Mouse (Mus musculus) urinary bladder, adult 2 months (tissue): ENCODE results near the gene Olfr1100. TPM values are rescaled to one million over a fixed set of nuclear protein-coding genes. Genes with fewer than 3 reads are reported as not detected.

Experiments used
- DNase-seq: peaks from one replicate; pipeline ENCODE4 v3.0.0; 2022; ENCODE audit warnings: low spot score
- polyA plus RNA-seq: library from polyadenylated mRNA; depleted of rRNA; stranded (reverse); fragments of >200 nt; gene quantifications from 2 replicates; pipeline ENCODE4 v1.2.3, GENCODE M21; 2012; rRNA removed

Gene Olfr1100
- not detected in 2 replicates for polyA plus RNA-seq

DNA sequence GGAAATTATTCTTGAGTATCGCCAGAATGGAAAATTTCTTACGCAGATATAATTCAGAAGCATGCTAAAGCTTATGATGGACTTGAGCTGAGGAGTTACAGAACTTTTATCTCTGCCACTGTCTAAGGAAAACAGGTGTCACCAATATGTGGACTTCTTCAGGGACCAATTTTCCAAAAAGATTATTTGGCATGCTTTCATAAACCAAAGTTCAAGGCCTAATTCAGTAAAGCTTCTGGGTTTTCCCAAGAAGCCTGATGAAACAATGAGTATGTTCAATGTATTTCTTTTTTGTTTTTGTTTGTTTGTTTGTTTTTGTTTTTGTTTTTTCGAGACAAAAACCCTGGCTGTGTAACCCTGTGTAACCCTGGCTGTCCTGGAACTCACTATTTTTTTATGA is at the start of gene Olfr1100:
Olfr1100 (minus strand) TSS at position 101 of the 400 bp plus-strand sequence.
- no peak for DNase-seq

DNA sequence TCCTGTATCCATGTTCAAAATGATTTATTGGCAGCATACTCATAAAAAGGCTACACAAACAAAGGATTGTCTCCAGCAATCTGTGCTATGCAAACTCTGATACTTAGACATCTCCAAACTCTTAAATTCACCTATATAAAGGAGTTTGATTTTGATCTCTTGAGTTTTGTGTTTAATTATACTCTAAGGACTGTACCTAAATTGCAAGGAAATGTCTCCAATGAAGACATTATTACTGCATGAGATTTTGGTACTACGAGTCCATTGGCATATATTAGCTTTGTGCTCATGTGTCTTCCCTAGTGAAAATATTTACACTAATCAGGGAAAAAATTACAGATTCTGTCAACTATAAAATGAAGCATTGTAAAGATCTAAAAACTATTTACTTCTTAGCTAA is 47.2 kb upstream of the Olfr1100 start, which contains the start of gene Olfr1104:
Olfr1104 (minus strand) TSS at position 101 of the 400 bp plus-strand sequence.
- no peak for DNase-seq

DNA sequence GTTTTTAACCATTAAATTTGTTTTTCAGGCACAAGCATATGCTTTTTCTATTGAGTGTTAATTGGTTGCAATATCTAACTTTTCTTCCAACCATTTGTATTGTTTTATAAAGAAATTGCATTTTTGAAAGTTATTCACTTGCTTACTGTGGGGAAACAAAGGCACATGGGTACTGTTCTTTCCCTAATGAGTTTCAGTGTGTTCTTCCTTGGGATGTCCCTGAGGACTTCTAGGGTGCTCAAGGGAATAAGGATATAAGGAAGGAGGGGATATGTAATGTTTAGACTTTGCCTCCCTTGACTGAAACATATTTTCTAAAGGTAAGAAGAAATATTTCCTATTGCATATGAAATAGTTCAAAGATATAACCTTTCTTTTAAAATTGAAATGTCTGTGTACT is 18.3 kb upstream of the Olfr1100 start, which contains the start of gene Olfr1102:
Olfr1102 (plus strand) TSS at position 301 of the 400 bp plus-strand sequence.
- no peak for DNase-seq

DNA sequence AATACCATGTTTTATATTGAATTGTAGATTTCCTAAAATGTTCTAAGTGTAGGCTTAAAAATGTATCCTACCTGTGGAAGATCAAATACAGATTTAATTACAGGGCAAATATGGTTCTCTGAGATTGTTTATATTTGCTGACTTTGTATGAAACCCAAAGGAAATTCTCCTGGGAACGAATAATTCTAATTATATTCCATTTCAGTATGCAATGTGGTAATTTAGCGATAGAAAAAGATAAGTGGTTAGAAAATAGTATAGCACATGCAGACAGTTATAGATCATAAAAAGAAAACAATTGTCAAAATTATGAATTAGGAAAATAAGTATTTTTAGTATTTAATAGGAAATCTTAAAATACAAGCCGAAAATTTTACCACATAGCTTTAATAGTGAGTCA is 11.4 kb upstream of the Olfr1100 start, which contains the start of gene Olfr1101:
Olfr1101 (minus strand) TSS at position 101 of the 400 bp plus-strand sequence.
- no peak for DNase-seq

DNA sequence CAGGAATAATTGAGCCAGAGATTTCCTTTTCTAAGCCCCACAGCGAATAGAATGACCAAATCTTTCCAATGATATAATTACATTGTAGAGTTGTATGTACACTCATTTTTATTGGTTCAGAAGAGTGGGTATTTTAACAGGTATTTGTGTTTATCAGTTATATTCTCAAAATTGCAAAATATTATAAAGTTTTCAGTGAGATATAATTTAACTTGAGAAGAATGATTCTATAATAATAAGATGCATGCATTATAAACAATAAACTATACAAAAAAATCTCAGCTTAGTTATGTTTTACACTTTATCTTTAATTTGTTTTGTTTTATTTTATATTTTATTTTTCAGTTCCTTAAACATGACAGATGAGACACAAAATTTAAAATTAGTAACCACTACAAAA is 19.2 kb downstream of the Olfr1100 start, which contains the start of gene Olfr1099:
Olfr1099 (minus strand) TSS at position 101 of the 400 bp plus-strand sequence.
- DNase-seq, result no peak

- DNase-seq, result no peak
Observed at GRCm38 (mm10) chr2:86926557-86926956, 53.2 kb downstream of the Olfr1100 start.

Other genes starting within 250 kb of the Olfr1100 start
- not detected in 2 replicates for gene Olfr1089, start 246.3 kb downstream of the Olfr1100 start, polyA plus RNA-seq
- gene Olfr1090, start 221.0 kb downstream of the Olfr1100 start, polyA plus RNA-seq, result not detected in 2 replicates
- gene Olfr1093, start 197.5 kb downstream of the Olfr1100 start, polyA plus RNA-seq, result not detected in 2 replicates
- gene Olfr141, start 169.9 kb downstream of the Olfr1100 start, polyA plus RNA-seq, result not detected in 2 replicates
- not detected in 2 replicates for gene Olfr1094, start 155.3 kb downstream of the Olfr1100 start, polyA plus RNA-seq
- not detected in 2 replicates for gene Olfr1095, start 128.3 kb downstream of the Olfr1100 start, polyA plus RNA-seq
- gene Gm13723, start 105.2 kb downstream of the Olfr1100 start, polyA plus RNA-seq, result not detected in 2 replicates
- not detected in 2 replicates for gene Olfr1097, start 87.7 kb downstream of the Olfr1100 start, polyA plus RNA-seq
- gene Olfr1098, start 55.4 kb downstream of the Olfr1100 start, polyA plus RNA-seq, result not detected in 2 replicates
- not detected in 2 replicates for gene Olfr1099, start 19.3 kb downstream of the Olfr1100 start, polyA plus RNA-seq
- not detected in 2 replicates for gene Olfr1101, start 11.3 kb upstream of the Olfr1100 start, polyA plus RNA-seq
- gene Olfr1102, start 18.4 kb upstream of the Olfr1100 start, polyA plus RNA-seq, result not detected in 2 replicates
- not detected in 2 replicates for gene Olfr1104, start 47.1 kb upstream of the Olfr1100 start, polyA plus RNA-seq
- gene Olfr1105, start 56.6 kb upstream of the Olfr1100 start, polyA plus RNA-seq, result not detected in 2 replicates
- not detected in 2 replicates for gene Olfr1106, start 72.3 kb upstream of the Olfr1100 start, polyA plus RNA-seq
- not detected in 2 replicates for gene Olfr1107, start 95.9 kb upstream of the Olfr1100 start, polyA plus RNA-seq
- not detected in 2 replicates for gene Olfr1109, start 116.1 kb upstream of the Olfr1100 start, polyA plus RNA-seq
- gene Olfr259, start 134.6 kb upstream of the Olfr1100 start, polyA plus RNA-seq, result not detected in 2 replicates
- not detected in 2 replicates for gene Olfr1110, start 160.3 kb upstream of the Olfr1100 start, polyA plus RNA-seq
- not detected in 2 replicates for gene Olfr1111, start 172.7 kb upstream of the Olfr1100 start, polyA plus RNA-seq
- gene Olfr1112, start 207.8 kb upstream of the Olfr1100 start, polyA plus RNA-seq, result not detected in 2 replicates
- not detected in 2 replicates for gene Olfr1113, start 229.0 kb upstream of the Olfr1100 start, polyA plus RNA-seq